Mouse (Mus musculus) liver, embryonic 13.5 days (tissue): Measurements from ENCODE around the gene Evi5. TPM values are rescaled to one million over a fixed set of nuclear protein-coding genes. Genes with fewer than 3 reads are reported as not detected.

ENCODE experiments used
- ATAC-seq: fragments of 200-750 bp; cut with Nextera tagmentation; 2 replicates; pipeline ENCODE4 v1.8.0; 2017; ENCODE audit warnings: low read depth, mild to moderate bottlenecking, moderate number of reproducible peaks, moderate library complexity
- DNase-seq: peaks from one replicate; pipeline ENCODE4 v3.0.0; 2022
- H3K27ac ChIP-seq: fragments of 300-500 bp; sonication (generic); 2 replicates; pipeline ENCODE4 v1.5.1; 2015; ENCODE audit warnings: moderate library complexity, mild to moderate bottlenecking, inconsistent platforms
- H3K27me3 ChIP-seq: fragments of 300-500 bp; sonication (generic); 2 replicates; pipeline ENCODE4 v1.6.1; 2015; ENCODE audit warnings: mild to moderate bottlenecking, inconsistent platforms
- H3K36me3 ChIP-seq: fragments of 300-500 bp; sonication (generic); 2 replicates; pipeline ENCODE4 v1.6.1; 2015; ENCODE audit warnings: mild to moderate bottlenecking, inconsistent platforms
- H3K4me1 ChIP-seq: fragments of 300-500 bp; sonication (generic); replicated peaks from 2 replicates; pipeline ENCODE4 v1.6.1; 2015; ENCODE audit warnings: inconsistent platforms
- H3K4me2 ChIP-seq: fragments of 300-500 bp; sonication (generic); 2 replicates; pipeline ENCODE4 v1.6.1; 2015; ENCODE audit warnings: inconsistent platforms, mild to moderate bottlenecking, moderate library complexity
- H3K4me3 ChIP-seq: fragments of 300-500 bp; sonication (generic); replicated peaks from 2 replicates; pipeline ENCODE4 v1.5.1; 2015; ENCODE audit warnings: mild to moderate bottlenecking, inconsistent platforms
- H3K9ac ChIP-seq: fragments of 300-500 bp; sonication (generic); 2 replicates; pipeline ENCODE4 v1.6.1; 2015; ENCODE audit warnings: mild to moderate bottlenecking, inconsistent platforms
- H3K9me3 ChIP-seq: fragments of 300-500 bp; sonication (generic); replicated peaks from 2 replicates; pipeline ENCODE4 v1.6.1; 2016; ENCODE audit warnings: inconsistent platforms
- WGBS: fragments of 180-500 bp; shearing (Covaris S2); methylation state at CpG from one replicate; pipeline ENCODE4 v1.1.7; 2015; ENCODE audit not compliant: insufficient replicate concordance; 5-methylcytosine and 5-hydroxymethylcytosine counted together
- polyA plus RNA-seq: library from polyadenylated mRNA; unstranded; fragments of >200 nt; fragmentation: Nextera tagmentation; extraction: Ambion mirVana; gene quantifications from 2 replicates; pipeline ENCODE4 v1.2.1, GENCODE M21; 2015

Evi5 gene
- polyA plus RNA-seq, 1 experiment from 2014 or later = 51.3 TPM

DNA sequence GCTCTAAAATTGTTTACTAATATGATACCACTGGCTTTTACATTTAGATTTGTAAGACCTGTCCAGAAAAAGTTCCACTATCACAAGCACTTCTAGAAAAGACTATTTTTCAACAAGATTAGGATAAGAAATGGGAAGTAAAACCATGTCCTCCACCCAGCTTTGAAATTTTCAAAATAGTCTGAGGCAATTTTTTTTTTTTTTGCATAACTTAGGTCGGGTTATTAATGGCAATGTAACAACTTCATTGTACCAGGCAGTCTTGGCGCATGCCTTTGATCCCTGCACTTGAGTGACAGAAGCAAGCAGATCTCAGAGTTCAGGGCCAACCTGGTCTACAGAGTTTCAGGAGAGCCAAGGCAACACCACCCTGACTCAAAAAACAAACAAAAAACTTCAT, 5.2 kb downstream of the Evi5 start:
- Histone ChIP-seq H3K4me3 (peak overlapping the region; percentile 96), H3K4me2 (peak overlapping the region; percentile 91), H3K27ac (peak overlapping the region; percentile 66)

DNA sequence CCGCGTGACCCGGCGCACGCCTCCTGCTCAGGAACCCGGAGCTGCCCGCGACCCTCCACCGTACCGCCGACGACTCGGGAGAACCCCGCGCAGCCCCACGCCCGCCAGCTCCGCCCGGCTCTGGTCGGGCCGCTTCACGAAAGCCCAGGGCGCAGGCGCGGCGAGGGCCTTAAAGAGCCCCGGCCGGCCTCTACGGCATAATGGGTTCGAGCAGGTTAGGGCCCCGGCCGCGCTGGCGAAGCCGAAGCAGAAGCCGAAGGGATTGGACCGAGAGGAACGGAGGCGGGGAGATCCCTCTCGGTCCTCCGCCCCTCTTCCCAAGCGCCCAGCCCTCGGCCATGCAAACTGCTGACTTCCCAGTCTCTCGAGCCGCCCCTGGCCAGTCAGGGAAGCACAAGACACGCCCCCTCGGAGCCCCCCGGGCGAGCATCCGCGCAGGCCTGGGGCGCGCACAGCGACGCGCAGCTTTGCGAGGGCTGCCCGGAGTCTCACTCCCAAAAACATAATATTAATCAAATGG, 5.9 kb downstream of the Evi5 start:
- Histone ChIP-seq H3K27me3 (no peaks in the 10 kb centered on the region), H3K9me3 (no peaks in the 10 kb centered on the region), H3K27ac (peak overlapping the region; percentile 94), H3K4me3 (peak overlapping the region; percentile 96), H3K36me3 (peaks cover 23% of the 10 kb centered on the region), H3K9ac (peak overlapping the region; percentile 99), H3K4me2 (peak overlapping the region; percentile 91), H3K4me1 (peaks cover 85% of the 10 kb centered on the region)
- under 1% methylated on average over 58 of the region's 58 CpGs for WGBS
- peak; percentile 87 for DNase-seq
- ATAC-seq = peak; percentile 94

More for the DNA sequence above, 5.2 kb downstream of the Evi5 start:
- no peak for ATAC-seq
- H3K36me3 ChIP-seq = peaks cover 23% of the 10 kb centered on the region
- WGBS = 47% methylated on average over 2 of the region's 2 CpGs
- H3K27me3 ChIP-seq = no peaks in the 10 kb centered on the region
- peaks cover 77% of the 10 kb centered on the region for H3K4me1 ChIP-seq
- peak overlapping the region; percentile 54 for H3K9ac ChIP-seq
- no peak for DNase-seq
- no peaks in the 10 kb centered on the region for H3K9me3 ChIP-seq

DNA sequence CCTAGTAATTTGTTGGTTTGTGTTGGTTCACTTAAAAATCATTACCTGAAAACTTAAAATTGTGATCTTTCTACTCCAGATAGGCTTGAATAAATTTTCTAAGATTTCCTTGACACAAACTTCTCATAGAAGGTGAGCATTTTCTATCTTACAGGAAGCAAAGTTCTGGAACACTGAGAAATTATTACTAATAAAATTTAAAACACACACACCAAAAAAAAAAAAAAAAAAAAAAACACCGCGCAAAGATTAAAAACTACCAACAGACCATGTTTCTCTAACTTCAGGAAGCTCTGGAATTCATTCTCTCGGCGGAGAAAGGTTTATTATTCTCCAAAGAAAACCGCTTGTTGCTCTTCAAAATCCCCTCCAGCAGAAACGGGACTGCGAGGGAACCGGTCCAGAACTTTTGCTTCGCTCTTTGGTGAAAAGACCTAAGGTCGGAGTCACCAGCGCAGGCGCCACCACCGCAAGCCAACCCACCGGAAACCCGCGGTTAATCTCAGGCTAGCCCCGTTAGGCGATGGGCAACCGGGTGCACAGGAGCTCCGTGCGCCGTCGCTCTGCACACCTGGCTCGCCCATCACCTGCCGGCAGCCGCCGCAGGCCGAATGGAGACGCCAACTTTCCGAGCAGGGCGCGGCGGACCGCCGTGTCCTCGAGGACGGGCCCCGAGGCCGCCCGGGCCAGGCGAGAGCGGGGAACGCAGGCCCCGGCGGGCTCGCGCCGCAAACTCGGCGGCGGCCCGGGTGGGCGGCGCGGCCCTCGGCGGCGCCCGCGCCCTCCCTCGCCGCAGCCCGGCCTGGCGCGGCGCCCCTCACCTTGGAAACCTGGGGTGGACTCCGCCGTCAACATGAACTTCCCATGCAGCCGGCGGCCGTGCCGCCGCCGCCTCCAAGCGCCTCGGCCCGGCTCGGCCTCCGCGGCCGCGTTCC, 6.7 kb downstream of the Evi5 start:
- peaks cover 83% of the 10 kb centered on the region for H3K4me1 ChIP-seq
- H3K4me2 ChIP-seq = peak overlapping the region; percentile 91
- H3K27me3 ChIP-seq = no peaks in the 10 kb centered on the region
- peak overlapping the region; percentile 99 for H3K9ac ChIP-seq
- under 1% methylated on average over 81 of the region's 82 CpGs for WGBS
- ATAC-seq (peak; percentile 50), DNase-seq (peak; percentile 53)
- H3K4me3 ChIP-seq = peak overlapping the region; percentile 96
- H3K36me3 ChIP-seq = peaks cover 26% of the 10 kb centered on the region
- H3K27ac ChIP-seq = peak overlapping the region; percentile 95
- no peaks in the 10 kb centered on the region for H3K9me3 ChIP-seq

DNA sequence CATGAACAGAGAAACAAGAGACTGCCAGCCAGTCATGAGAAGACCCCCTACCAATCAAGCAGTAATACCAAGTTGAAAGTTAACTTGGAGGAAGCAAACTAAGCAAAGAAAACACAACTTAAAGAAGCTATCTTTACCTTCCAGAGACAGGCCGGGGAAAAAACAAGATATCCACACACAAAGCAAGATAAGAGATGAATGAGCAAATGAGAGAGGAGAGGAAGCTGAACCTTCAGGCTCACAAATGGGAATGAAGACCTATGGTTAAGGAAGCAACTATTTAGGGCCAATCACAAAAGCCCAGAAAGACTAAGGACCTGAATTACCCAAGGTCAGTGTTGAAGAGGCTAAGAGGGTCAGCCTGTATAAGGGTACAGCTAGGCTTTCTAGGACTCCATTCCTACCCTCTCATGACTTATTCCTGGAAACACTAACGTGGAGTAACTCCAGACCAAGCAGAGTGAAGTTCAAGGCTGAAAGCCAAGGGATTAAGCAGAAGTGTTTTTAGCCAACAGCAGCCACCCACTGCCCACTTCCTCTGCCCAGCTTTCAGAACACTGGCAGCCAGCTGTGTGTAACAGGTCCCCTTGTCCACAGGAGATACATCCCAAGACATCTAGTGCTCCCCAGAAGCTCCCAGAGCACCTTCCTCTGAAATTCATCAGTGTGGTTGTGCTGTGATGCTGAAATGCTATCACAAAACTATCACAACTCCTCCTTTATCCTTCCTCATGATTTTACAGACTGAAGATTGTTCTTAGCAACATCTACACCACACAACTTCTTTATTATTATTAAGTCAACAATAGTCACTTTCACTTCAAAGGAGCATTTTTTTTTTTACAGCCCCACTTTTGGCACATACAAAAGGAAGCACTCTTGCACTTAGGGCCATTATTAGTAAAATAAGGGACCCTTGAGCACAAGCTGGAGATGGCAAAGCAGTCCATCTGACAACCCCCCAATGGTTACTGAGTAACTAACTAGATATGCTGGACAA, 8.5 kb downstream of the Evi5 start:
- Histone ChIP-seq H3K36me3 (peaks cover 23% of the 10 kb centered on the region), H3K9me3 (no peaks in the 10 kb centered on the region), H3K4me1 (peaks cover 76% of the 10 kb centered on the region), H3K27ac (peak overlapping the region; percentile 95), H3K4me2 (peak overlapping the region; percentile 91), H3K9ac (peak overlapping the region; percentile 99), H3K27me3 (no peaks in the 10 kb centered on the region), H3K4me3 (peak overlapping the region; percentile 96)
- ATAC-seq (peak; percentile 34), DNase-seq (peak; percentile 49)
- WGBS = 1% methylated on average over 2 of the region's 2 CpGs

DNA sequence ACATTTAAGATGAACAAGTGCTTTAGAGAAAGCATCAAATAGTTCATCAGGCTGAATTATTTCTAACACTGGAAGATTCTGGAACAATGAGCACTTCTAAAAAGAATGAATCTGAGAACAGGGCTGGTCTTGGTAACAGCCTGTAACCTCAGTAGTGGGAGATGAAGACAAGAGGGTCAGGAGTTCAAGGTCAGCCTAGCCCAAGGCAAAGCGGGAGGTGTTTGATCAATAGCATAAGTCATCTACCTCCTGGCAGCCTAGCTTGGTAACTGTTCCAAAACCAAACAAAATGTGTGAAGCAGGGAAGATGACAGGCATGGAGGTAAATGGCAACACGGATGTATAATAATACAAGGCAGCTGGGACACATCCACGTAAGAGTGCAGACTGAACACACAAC, 10.9 kb downstream of the Evi5 start:
- no peaks in the 10 kb centered on the region for H3K9me3 ChIP-seq
- ATAC-seq (no peak), DNase-seq (no peak)
- H3K4me3 ChIP-seq = no peak overlapping the region
- 82% methylated on average over 3 of the region's 3 CpGs for WGBS
- no peak overlapping the region for H3K9ac ChIP-seq
- no peaks in the 10 kb centered on the region for H3K27me3 ChIP-seq
- H3K4me2 ChIP-seq = no peak overlapping the region
- no peak overlapping the region; the same call in 1 of the 2 replicates for H3K27ac ChIP-seq
- peaks cover 17% of the 10 kb centered on the region for H3K36me3 ChIP-seq
- peaks cover 61% of the 10 kb centered on the region for H3K4me1 ChIP-seq

DNA sequence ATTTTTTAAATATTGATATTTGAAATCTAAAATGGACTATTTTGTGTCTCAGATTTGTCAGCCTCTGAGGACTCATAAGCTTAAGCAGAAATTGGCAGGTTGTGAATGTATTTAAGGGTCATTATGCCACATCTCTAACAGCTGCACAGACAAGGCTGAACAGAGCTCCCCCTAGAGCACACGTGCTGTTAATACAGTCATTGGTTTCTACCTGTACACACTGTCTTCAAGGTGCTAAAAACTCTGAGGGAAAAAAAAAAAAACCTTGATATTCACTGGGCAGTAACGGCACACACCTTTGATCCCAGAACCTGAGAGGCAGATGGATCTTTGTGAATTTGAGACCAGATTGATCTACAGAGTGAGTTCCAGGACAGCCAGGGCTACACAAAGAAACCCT, 15.9 kb downstream of the Evi5 start:
- H3K36me3 ChIP-seq = peaks cover 19% of the 10 kb centered on the region
- DNase-seq (no peak), ATAC-seq (no peak)
- H3K4me1 ChIP-seq = peaks cover 45% of the 10 kb centered on the region
- H3K9ac ChIP-seq = no peak overlapping the region
- no peaks in the 10 kb centered on the region for H3K27me3 ChIP-seq
- H3K4me2 ChIP-seq = no peak overlapping the region
- WGBS = 48% methylated on average over 2 of the region's 2 CpGs
- no peaks in the 10 kb centered on the region for H3K9me3 ChIP-seq
- H3K27ac ChIP-seq = no peak overlapping the region
- H3K4me3 ChIP-seq = no peak overlapping the region

DNA sequence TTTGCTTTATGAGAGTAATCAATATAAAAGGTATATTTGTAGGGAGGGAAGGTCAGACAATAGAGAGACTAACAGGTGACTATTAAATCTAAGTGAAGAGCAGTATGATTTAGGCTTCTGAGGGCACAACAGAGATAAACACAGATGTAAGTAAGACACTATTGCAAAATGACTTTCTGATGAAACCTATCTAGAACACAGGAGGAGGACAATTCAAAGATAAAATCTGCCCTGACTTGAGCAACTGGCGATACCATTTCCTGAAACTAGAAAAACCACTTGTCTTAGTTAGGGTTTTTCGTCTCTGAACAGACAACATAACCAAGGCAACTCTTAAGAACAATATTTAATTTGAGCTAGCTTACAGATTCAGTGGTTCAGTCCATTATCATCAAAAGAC, 19.4 kb downstream of the Evi5 start:
- WGBS = 23% methylated on average over 2 of the region's 2 CpGs
- Histone ChIP-seq H3K4me2 (no peak overlapping the region), H3K9me3 (no peaks in the 10 kb centered on the region), H3K36me3 (peaks cover 17% of the 10 kb centered on the region), H3K27me3 (no peaks in the 10 kb centered on the region), H3K27ac (no peak overlapping the region), H3K4me3 (no peak overlapping the region), H3K4me1 (peaks cover 53% of the 10 kb centered on the region), H3K9ac (no peak overlapping the region)
- ATAC-seq (no peak), DNase-seq (no peak)

DNA sequence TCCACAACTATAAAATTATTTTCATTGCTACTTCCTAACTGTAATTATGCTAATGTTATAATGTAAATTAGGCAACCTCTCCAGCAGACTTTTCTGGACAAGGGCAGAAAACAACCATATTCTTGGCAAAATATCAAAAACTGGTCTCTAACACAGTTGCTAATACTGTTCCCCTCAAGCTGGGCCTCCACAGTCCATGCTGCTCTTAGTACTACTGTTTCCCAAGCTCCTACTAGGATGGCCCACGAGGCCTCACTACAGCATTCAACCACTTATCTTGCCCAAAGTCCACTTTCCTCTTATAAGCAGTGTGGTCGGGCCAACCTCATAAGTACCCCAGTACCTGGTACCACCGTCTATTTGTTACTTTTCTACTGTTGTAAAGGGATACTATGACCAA, 20.4 kb downstream of the Evi5 start:
- DNase-seq = no peak
- no peaks in the 10 kb centered on the region for H3K27me3 ChIP-seq
- H3K9me3 ChIP-seq = no peaks in the 10 kb centered on the region
- peaks cover 27% of the 10 kb centered on the region for H3K36me3 ChIP-seq
- 28% methylated on average over 3 of the region's 3 CpGs for WGBS
- no peak for ATAC-seq
- no peak overlapping the region for H3K4me2 ChIP-seq
- no peak overlapping the region for H3K27ac ChIP-seq
- no peak overlapping the region for H3K9ac ChIP-seq
- H3K4me3 ChIP-seq = no peak overlapping the region
- H3K4me1 ChIP-seq = peaks cover 49% of the 10 kb centered on the region

DNA sequence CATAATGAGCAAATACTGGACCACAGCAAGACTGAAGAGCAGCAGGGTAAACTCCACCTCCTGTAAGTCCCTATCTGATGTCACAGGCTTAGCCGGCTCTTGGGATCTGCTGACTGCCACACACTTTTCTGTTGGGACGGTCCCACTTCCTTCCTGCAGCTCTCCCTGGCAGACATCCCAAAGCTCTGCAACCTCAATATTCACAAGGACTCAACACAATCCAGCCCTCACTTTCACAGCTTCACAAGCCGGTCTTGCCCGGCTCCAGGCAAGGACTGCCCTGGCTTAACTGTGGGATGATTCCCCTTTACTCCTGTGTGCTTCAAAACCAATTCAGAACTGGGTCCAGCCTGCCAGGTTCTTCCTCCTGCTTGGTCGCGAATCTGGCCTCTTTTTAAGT, 21.1 kb downstream of the Evi5 start:
- H3K4me2 ChIP-seq = no peak overlapping the region
- DNase-seq (no peak), ATAC-seq (peak; percentile 33)
- no peaks in the 10 kb centered on the region for H3K27me3 ChIP-seq
- WGBS = 34% methylated on average over 6 of the region's 6 CpGs
- peak overlapping the region; percentile 4; the same call in 1 of the 2 replicates for H3K27ac ChIP-seq
- no peak overlapping the region for H3K4me3 ChIP-seq
- no peaks in the 10 kb centered on the region for H3K9me3 ChIP-seq
- peaks cover 33% of the 10 kb centered on the region for H3K36me3 ChIP-seq
- H3K4me1 ChIP-seq = peaks cover 49% of the 10 kb centered on the region
- no peak overlapping the region; the same call in 1 of the 2 replicates for H3K9ac ChIP-seq

DNA sequence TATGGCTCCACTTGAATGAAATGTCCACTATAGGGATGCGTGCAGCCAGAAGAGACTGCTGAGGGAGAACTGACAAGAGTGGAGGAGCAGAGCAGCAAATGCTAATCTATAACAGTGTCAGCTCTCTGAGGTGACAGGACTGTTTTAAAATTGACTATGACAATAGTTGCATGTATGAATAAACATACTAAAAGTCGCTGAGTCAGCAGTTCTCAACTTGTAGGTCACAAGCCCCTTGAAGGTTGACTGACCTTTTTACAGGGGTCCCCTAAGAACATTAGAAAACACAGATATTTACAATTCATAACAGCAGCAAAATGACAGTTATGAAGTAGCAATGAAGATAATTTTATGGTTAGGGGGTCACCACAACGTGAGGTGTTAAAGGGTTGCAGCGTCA, 25.9 kb downstream of the Evi5 start:
- Histone ChIP-seq H3K4me2 (no peak overlapping the region), H3K9me3 (no peaks in the 10 kb centered on the region), H3K36me3 (peaks cover 33% of the 10 kb centered on the region), H3K27ac (no peak overlapping the region), H3K9ac (no peak overlapping the region), H3K27me3 (no peaks in the 10 kb centered on the region), H3K4me1 (peaks cover 32% of the 10 kb centered on the region), H3K4me3 (no peak overlapping the region)
- ATAC-seq (no peak), DNase-seq (no peak)
- 80% methylated on average over 4 of the region's 4 CpGs for WGBS

DNA sequence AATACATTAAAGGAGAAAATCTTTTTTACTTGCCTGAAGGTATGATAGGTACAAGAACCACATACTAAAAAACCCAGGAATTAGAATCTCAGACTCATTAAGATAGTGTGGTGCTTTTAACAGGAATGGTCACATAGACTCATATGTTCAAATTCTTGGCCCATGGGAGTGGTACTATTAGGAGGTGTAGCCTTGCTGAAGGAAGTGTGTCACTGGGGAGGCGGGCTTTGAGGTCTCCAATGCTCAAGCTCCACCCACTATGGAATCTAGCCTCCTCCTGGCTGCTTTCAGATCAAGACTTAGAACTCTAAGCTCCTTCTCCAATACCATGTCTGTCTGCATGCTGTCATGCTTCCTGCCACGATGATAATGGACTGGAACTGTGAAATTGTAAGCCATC, 27.1 kb downstream of the Evi5 start:
- ATAC-seq (no peak), DNase-seq (no peak)
- Histone ChIP-seq H3K27me3 (no peaks in the 10 kb centered on the region), H3K27ac (no peak overlapping the region), H3K9me3 (no peaks in the 10 kb centered on the region), H3K36me3 (peaks cover 37% of the 10 kb centered on the region), H3K4me1 (peaks cover 22% of the 10 kb centered on the region), H3K9ac (no peak overlapping the region), H3K4me3 (no peak overlapping the region), H3K4me2 (no peak overlapping the region)
- WGBS = 73% methylated on average over 2 of the region's 2 CpGs
